Mouse (Mus musculus) lung, adult 2 months (tissue): Measurements from ENCODE around the gene Chsy1.

Source experiments
- CTCF ChIP-seq: fragments of 200-500 bp; IDR thresholded peaks from 2 replicates; pipeline ENCODE4 v1.5.1; 2011; ENCODE audit warnings: mild to moderate bottlenecking, low read length, control low read depth; ENCODE audit not compliant: insufficient read depth
- POLR2A ChIP-seq: fragments of 200-500 bp; IDR thresholded peaks from 2 replicates; pipeline ENCODE4 v1.6.1; 2011; ENCODE audit warnings: low read depth, mild to moderate bottlenecking, control low read depth, low read length, borderline replicate concordance; ENCODE audit errors: extremely low read depth

GRCm38 (mm10) chr7:66124551-66124968, 15.2 kb downstream of the Chsy1 start:
- no peak for TF ChIP-seq CTCF
- no peak for TF ChIP-seq POLR2A
